Mouse (Mus musculus) heart, embryonic 11.5 days (tissue): ENCODE data around the gene Arid3b. TPM values are rescaled to one million over a fixed set of nuclear protein-coding genes. Genes with fewer than 3 reads are reported as not detected.

Experiments used
- polyA plus RNA-seq: library from polyadenylated mRNA; unstranded; fragments of >200 nt; fragmentation: Nextera tagmentation; extraction: Ambion mirVana; gene quantifications from 2 replicates; pipeline ENCODE4 v1.2.1, GENCODE M21; 2014

The Arid3b gene
- polyA plus RNA-seq, 1 experiment from 2014 or later = 28.0 TPM

Other genes starting within 250 kb of the Arid3b start
- 10.0 and 12.4 TPM in 2 replicates for gene Ulk3, start 247.3 kb downstream of the Arid3b start, polyA plus RNA-seq
- not detected in 2 replicates for gene Cplx3, start 230.5 kb downstream of the Arid3b start, polyA plus RNA-seq
- not detected in 2 replicates for gene Lman1l, start 216.0 kb downstream of the Arid3b start, polyA plus RNA-seq
- gene Csk, start 183.2 kb downstream of the Arid3b start, polyA plus RNA-seq = 15.9 and 18.6 TPM in 2 replicates
- not detected in 2 replicates for gene Cyp1a2, start 153.1 kb downstream of the Arid3b start, polyA plus RNA-seq
- gene Cyp1a1, start 148.9 kb downstream of the Arid3b start, polyA plus RNA-seq = not detected in 2 replicates
- gene Edc3, start 128.3 kb downstream of the Arid3b start, polyA plus RNA-seq = 14.3 and 15.5 TPM in 2 replicates
- 64.2 and 73.5 TPM in 2 replicates for gene Clk3, start 70.9 kb downstream of the Arid3b start, polyA plus RNA-seq
- 97.7 and 106 TPM in 2 replicates for gene Ubl7, start 74.2 kb upstream of the Arid3b start, polyA plus RNA-seq
- gene Sema7a, start 103.3 kb upstream of the Arid3b start, polyA plus RNA-seq = 0.17 and 0.18 TPM in 2 replicates
- gene Cyp11a1, start 169.6 kb upstream of the Arid3b start, polyA plus RNA-seq = not detected in 2 replicates
- gene Stra6, start 227.0 kb upstream of the Arid3b start, polyA plus RNA-seq = 3.4 and 4.0 TPM in 2 replicates